Mouse (Mus musculus) limb, embryonic 12.5 days (tissue): ENCODE measurements around the gene Gpm6a. TPM values are rescaled to one million over a fixed set of nuclear protein-coding genes. Genes with fewer than 3 reads are reported as not detected.

Experiments used
- ATAC-seq: fragments of 200-750 bp; cut with Nextera tagmentation; 2 replicates; pipeline ENCODE4 v1.8.0; 2017; ENCODE audit warnings: low read depth, moderate TSS enrichment; ENCODE audit not compliant: insufficient number of reproducible peaks, insufficient read depth, low FRiP score, low TSS enrichment
- H3K27ac ChIP-seq: fragments of 300-500 bp; sonication (generic); 2 replicates; pipeline ENCODE4 v1.5.1; 2016; ENCODE audit warnings: mild to moderate bottlenecking, moderate library complexity
- H3K27me3 ChIP-seq: fragments of 300-500 bp; sonication (generic); 2 replicates; pipeline ENCODE4 v1.6.1; 2016; ENCODE audit warnings: mild to moderate bottlenecking, moderate library complexity
- H3K36me3 ChIP-seq: fragments of 300-500 bp; sonication (generic); 2 replicates; pipeline ENCODE4 v1.6.1; 2016; ENCODE audit warnings: mild to moderate bottlenecking, moderate library complexity
- H3K4me1 ChIP-seq: fragments of 300-500 bp; sonication (generic); replicated peaks from 2 replicates; pipeline ENCODE4 v1.6.1; 2016
- H3K4me2 ChIP-seq: fragments of 300-500 bp; sonication (generic); 2 replicates; pipeline ENCODE4 v1.6.1; 2016; ENCODE audit warnings: mild to moderate bottlenecking, moderate library complexity
- H3K4me3 ChIP-seq: fragments of 300-500 bp; sonication (generic); replicated peaks from 2 replicates; pipeline ENCODE4 v1.5.1; 2016; ENCODE audit warnings: mild to moderate bottlenecking
- H3K9ac ChIP-seq: fragments of 300-500 bp; sonication (generic); replicated peaks from 2 replicates; pipeline ENCODE4 v1.6.1; 2016; ENCODE audit warnings: mild to moderate bottlenecking, moderate library complexity
- H3K9me3 ChIP-seq: fragments of 300-500 bp; sonication (generic); 2 replicates; pipeline ENCODE4 v1.6.1; 2016; ENCODE audit warnings: mild to moderate bottlenecking, moderate library complexity
- WGBS: fragments of 180-500 bp; shearing (Covaris S2); methylation state at CpG from one replicate; pipeline ENCODE4 v1.1.7; 2016; 5-methylcytosine and 5-hydroxymethylcytosine counted together
- polyA plus RNA-seq: library from polyadenylated mRNA; unstranded; fragments of >200 nt; fragmentation: Nextera tagmentation; extraction: Ambion mirVana; gene quantifications from 2 replicates; pipeline ENCODE4 v1.2.1, GENCODE M21; 2016

Gene Gpm6a
- polyA plus RNA-seq, result 5.4 and 5.8 TPM in 2 replicates

DNA sequence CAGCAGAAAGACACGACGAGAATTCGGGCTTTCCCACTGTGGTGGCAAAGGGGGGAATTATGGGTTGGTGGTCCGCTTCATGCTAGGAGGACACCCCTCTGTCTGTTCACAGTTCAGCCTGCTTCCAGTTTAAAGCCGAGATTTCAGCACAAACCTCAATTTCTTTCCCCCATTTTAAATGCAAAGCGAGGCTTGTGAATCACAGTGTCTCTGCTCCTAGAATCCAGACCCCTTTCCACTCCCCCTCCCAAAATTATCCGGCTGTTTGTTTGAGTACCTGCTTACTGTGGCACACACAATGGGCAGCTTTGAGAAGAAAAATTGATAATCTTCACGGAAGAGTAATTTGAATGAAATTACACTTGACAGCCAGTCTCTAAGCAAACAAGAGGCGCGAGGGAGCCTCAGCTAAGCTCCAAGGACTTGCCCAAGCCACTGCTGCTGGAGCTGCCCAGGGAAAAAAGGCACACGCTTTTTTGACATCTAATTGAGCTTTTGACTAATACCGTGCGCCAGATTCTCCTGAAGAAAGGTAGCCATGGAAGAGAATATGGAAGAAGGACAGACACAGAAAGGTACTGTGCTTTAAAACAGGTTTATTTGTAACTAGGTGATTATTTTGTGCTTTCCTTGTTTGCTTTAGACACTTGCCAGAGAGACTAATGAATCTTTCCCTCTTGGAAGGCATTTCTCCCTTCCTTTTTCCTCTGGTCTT lies at the start of gene Gpm6a:
TSS of gene Gpm6a (plus strand) at position 103 of the 715 bp plus-strand sequence.
- Histone ChIP-seq H3K27ac (no peak within 1 kb of the TSS), H3K4me2 (peak within 1 kb of the TSS; percentile 17), H3K4me1 (no peaks in the 10 kb centered on the region), H3K27me3 (no peaks in the 10 kb centered on the region), H3K9ac (no peak within 1 kb of the TSS), H3K36me3 (no peaks in the 10 kb centered on the region), H3K9me3 (no peaks in the 10 kb centered on the region), H3K4me3 (no peak within 1 kb of the TSS)
- WGBS, result 43% methylated on average over 13 of the region's 13 CpGs
- ATAC-seq, result no peak

DNA sequence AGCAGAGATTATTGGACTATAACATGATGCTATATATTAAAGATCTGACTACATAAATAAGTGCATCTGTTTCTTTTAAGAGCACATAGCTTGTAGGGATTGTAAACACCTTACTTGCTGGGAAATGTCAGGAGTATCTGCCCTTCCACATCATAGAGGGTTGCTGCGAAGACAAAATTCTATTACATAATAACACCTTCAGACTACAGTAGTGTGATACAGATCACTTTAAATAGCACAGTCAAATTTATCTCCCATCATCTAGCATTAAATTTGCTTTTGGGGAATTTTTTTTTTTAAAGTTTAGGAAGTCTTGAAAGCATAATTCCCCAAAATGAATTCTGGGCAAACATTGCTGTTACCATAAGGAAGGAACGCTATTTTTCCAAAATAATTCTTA lies 41.8 kb upstream of the Gpm6a start:
- no peaks in the 10 kb centered on the region for H3K9me3 ChIP-seq
- no peaks in the 10 kb centered on the region for H3K36me3 ChIP-seq
- H3K4me2 ChIP-seq, result no peak overlapping the region
- no peak for ATAC-seq
- no peaks in the 10 kb centered on the region for H3K4me1 ChIP-seq
- no peak overlapping the region for H3K9ac ChIP-seq
- WGBS, result 92% methylated on average over 2 of the region's 2 CpGs
- H3K27me3 ChIP-seq, result no peaks in the 10 kb centered on the region
- no peak overlapping the region for H3K27ac ChIP-seq
- H3K4me3 ChIP-seq, result no peak overlapping the region

DNA sequence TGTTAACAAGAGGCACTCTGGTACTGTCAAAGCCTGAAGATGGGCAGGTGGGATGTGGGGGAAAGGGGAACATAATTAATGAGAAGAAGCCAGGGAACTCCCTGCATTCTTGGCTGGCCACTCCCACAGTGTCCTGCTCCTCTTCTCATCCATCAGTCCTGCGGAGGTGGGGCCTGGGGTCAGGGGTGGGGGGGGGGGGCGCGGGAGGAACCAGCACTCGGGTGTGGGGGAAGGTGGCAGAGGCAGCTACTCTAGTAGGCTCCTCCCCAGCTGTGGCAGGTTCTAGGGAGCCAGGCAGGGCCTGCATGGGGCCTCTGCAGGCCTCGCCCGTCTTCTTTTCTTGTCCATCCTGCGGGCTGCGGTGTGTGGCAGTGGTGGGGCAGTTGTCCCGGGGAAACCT lies 36.9 kb upstream of the Gpm6a start:
- ATAC-seq, result no peak
- 64% methylated on average over 6 of the region's 9 CpGs for WGBS
- no peaks in the 10 kb centered on the region for H3K9me3 ChIP-seq
- no peaks in the 10 kb centered on the region for H3K36me3 ChIP-seq
- no peaks in the 10 kb centered on the region for H3K4me1 ChIP-seq
- no peaks in the 10 kb centered on the region for H3K27me3 ChIP-seq
- no peak overlapping the region for H3K9ac ChIP-seq
- no peak overlapping the region for H3K4me3 ChIP-seq
- H3K4me2 ChIP-seq, result no peak overlapping the region
- no peak overlapping the region for H3K27ac ChIP-seq

DNA sequence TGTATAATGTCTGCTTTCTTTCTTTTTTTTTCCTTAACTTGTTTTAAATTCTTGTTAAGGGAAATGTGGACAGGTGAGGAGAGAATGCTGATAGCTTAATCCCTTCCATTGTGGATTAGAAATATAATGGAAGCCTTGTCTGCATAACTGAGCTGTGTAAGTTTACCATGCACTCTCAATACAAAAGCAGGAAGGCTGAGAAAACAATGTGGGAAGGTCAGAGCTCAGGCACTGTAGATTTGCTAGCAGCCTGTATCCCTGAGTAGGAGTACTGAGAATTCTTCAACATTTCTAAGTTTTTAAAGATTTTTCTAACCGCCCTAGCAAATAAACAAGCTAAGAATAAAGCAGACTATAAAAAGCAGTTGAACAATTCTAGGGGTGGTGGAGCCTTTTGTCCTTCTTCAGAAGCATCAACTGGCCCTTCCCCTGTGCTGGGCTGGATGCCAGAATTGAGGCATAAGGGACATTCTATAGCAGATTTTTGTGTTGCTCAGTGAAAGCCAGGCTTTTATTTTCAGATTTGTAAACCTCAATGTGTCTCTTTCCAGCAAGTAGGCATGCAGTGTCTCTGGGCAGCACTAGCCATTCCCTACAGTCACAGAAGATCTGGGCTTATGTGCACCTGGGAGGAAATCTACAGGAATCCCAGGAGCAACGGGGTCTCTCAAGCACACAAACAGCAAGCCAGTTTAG lies 32.3 kb upstream of the Gpm6a start:
- WGBS, result 58% methylated on average over 2 of the region's 2 CpGs
- no peaks in the 10 kb centered on the region for H3K4me1 ChIP-seq
- no peaks in the 10 kb centered on the region for H3K27me3 ChIP-seq
- no peak overlapping the region for H3K9ac ChIP-seq
- no peak overlapping the region for H3K27ac ChIP-seq
- H3K9me3 ChIP-seq, result no peaks in the 10 kb centered on the region
- H3K4me3 ChIP-seq, result no peak overlapping the region
- no peak overlapping the region for H3K4me2 ChIP-seq
- ATAC-seq, result no peak
- H3K36me3 ChIP-seq, result no peaks in the 10 kb centered on the region

DNA sequence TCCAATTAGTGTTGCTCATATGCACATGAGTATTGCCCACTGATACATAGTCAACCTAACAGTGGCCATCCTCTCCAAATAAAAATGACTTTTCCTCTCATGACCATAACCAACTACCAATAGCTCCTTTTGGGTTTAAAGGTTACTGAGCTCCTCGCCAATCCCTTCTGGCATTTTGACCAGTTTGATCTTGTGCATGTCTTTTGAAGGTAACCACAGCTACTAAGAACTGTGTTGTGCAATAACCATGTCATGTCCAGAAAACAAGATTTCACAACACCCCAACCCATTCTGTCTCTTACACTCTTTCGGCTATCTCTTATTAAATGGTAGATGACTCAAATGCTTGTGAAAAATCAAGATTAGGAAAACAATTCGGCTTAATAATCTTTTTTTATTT lies 29.7 kb upstream of the Gpm6a start:
- no peak overlapping the region for H3K9ac ChIP-seq
- no peak overlapping the region for H3K27ac ChIP-seq
- no peak overlapping the region for H3K4me2 ChIP-seq
- H3K4me1 ChIP-seq, result no peaks in the 10 kb centered on the region
- WGBS, result 85% methylated on average over 3 of the region's 3 CpGs
- no peak overlapping the region for H3K4me3 ChIP-seq
- no peak for ATAC-seq
- H3K27me3 ChIP-seq, result no peaks in the 10 kb centered on the region
- H3K36me3 ChIP-seq, result no peaks in the 10 kb centered on the region
- H3K9me3 ChIP-seq, result no peaks in the 10 kb centered on the region

DNA sequence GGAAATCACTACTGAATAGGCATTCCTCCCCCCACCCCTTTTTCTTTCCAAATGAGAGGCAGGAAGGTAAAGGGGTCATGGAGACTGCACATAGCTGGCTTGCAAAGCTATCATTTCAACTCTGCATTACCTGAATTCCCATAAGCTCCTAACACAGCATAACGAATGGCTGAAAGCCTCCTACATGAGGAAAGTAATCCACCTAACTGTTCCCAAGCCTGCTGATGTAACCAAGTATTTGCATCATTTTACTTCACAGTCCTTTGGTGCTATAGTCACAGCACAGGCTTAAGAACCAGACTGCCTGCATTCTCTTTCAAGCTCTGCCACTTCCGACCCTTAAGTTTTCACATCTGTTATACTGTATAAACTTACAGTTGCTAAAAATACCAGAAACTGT lies 22.3 kb upstream of the Gpm6a start:
- peak; percentile 15; the same call in 1 of the 2 replicates for ATAC-seq

DNA sequence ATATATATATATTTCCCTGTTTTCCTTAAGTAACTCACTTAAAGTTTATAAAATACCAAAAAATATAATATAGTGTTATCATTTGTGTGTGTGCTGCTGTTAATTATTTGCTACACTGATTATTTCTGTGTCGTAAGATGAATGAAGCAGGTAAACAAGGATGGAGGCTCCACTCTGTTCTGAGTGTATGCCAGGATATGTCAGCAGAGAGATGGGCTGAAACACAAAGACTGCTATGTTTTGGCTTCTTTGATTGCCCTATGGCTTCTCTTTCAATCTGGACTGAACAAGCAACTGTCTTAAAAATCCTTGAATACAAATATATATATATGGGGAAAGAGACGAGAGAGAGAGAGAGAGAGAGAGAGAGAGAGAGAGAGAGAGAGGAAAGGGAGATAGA lies 1.3 kb upstream of the Gpm6a start:
- H3K36me3 ChIP-seq, result no peaks in the 10 kb centered on the region
- ATAC-seq, result no peak
- whole genome bisulfite sequencing, result 89% methylated on average over 2 of the region's 2 CpGs
- no peak overlapping the region for H3K27ac ChIP-seq
- no peak overlapping the region for H3K9ac ChIP-seq
- no peaks in the 10 kb centered on the region for H3K9me3 ChIP-seq
- no peaks in the 10 kb centered on the region for H3K4me1 ChIP-seq
- H3K4me2 ChIP-seq, result no peak overlapping the region
- H3K27me3 ChIP-seq, result no peaks in the 10 kb centered on the region
- H3K4me3 ChIP-seq, result no peak overlapping the region

More for the DNA sequence above, 22.3 kb upstream of the Gpm6a start:
- 58% methylated on average over 2 of the region's 2 CpGs for WGBS
- Histone ChIP-seq H3K9me3 (no peaks in the 10 kb centered on the region), H3K4me1 (no peaks in the 10 kb centered on the region), H3K27ac (no peak overlapping the region), H3K4me3 (no peak overlapping the region), H3K4me2 (no peak overlapping the region), H3K36me3 (no peaks in the 10 kb centered on the region), H3K27me3 (no peaks in the 10 kb centered on the region), H3K9ac (no peak overlapping the region)

DNA sequence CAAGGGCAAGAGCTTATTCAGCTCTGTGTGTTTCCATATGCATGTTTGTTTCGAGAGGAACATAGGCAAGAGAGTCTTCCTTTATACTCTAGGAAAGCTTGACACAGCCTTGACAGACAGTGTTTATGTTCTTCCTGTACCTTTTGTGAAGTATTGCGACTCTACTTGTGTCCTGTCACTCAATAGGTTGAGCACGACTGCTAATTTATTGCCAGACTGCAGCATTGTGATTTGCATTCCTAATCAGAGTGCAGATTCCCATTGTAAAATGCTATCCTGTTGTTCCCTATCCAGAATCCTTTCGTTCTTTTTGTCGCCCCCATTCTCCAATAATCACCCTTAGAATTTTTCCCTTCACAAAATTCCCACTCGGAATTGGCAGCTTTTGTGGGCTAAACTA lies 613 bp upstream of the Gpm6a start:
- Histone ChIP-seq H3K4me2 (no peak overlapping the region), H3K4me1 (no peaks in the 10 kb centered on the region), H3K9me3 (no peaks in the 10 kb centered on the region), H3K9ac (no peak overlapping the region), H3K27me3 (no peaks in the 10 kb centered on the region), H3K36me3 (no peaks in the 10 kb centered on the region), H3K27ac (no peak overlapping the region), H3K4me3 (no peak overlapping the region)
- WGBS, result 63% methylated on average over 6 of the region's 6 CpGs
- no peak for ATAC-seq

DNA sequence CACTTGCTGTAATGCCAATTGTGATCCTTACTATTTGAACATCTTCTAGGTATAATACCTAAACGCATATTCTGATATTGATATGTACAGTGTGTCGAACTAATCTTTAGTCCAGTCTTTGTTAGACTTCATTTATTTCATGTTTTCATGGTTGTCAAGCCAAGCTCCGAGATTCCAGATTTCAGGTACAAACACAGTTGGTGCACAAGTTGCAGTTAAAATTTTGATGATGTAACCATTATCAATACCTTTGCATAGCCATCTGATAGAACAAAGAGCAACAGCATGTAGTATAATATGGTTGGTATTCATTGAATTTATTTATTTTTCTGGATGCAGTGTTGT lies 785 bp downstream of the Gpm6a start:
- Histone ChIP-seq H3K9me3 (no peaks in the 10 kb centered on the region), H3K36me3 (no peaks in the 10 kb centered on the region), H3K4me2 (no peak overlapping the region), H3K4me1 (no peaks in the 10 kb centered on the region), H3K27me3 (no peaks in the 10 kb centered on the region), H3K9ac (no peak overlapping the region), H3K4me3 (no peak overlapping the region), H3K27ac (no peak overlapping the region)
- ATAC-seq, result no peak
- WGBS, result 83% methylated on average over 3 of the region's 3 CpGs

DNA sequence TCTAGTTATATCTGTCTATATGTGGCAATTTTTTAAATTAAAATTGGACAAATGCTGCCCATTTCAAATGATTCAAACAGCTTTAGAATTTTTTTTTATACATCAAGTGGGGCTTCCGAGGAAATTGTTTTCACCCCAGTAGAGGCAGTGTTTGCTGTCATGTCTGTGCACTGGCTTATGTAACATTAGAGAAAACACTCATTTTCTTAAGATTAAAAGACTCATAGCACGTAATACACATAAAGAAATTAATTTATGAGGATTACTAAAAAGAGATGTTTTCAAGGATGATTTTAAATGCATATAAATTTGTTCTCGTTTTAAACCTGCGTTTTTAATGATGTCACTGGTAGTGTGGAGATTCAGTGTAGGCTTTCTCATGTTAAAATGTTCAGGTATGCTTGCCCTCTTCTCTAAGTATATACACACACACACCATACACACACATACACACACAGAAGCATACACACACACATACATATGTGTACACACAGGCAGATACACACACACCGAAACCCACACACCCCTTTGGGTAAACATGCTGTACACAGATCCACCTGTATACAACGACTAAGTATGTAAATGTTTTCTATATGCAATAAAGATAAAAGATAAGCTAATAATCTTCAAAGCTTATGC lies 1.4 kb downstream of the Gpm6a start:
- H3K27ac ChIP-seq, result no peak overlapping the region
- H3K4me2 ChIP-seq, result no peak overlapping the region
- H3K36me3 ChIP-seq, result no peaks in the 10 kb centered on the region
- H3K27me3 ChIP-seq, result no peaks in the 10 kb centered on the region
- no peak; the same call in 1 of the 2 replicates for ATAC-seq
- no peaks in the 10 kb centered on the region for H3K9me3 ChIP-seq
- no peak overlapping the region for H3K9ac ChIP-seq
- WGBS, result 89% methylated on average over 6 of the region's 6 CpGs
- no peak overlapping the region for H3K4me3 ChIP-seq
- no peaks in the 10 kb centered on the region for H3K4me1 ChIP-seq

DNA sequence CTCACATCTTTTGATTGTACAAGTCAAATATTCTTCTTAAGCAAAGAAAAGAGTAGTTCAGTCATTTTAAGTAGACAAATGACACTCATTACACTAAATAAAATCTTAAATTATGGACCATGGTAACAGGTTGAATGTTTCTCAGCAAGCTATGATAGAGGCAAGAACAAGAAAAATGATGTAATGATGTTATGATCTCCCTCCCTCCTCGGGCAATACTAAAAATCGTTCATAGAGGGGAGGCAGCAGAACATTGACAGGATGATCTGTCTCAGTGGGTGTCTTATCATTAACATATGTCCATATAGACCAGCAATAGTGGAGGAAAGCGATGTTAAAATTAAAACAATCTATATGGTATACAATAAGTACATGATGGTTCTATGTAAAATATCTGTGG lies 2.1 kb downstream of the Gpm6a start:
- Histone ChIP-seq H3K9me3 (no peaks in the 10 kb centered on the region), H3K27me3 (no peaks in the 10 kb centered on the region), H3K4me1 (no peaks in the 10 kb centered on the region), H3K27ac (no peak overlapping the region), H3K4me3 (no peak overlapping the region), H3K4me2 (no peak overlapping the region), H3K9ac (no peak overlapping the region), H3K36me3 (no peaks in the 10 kb centered on the region)
- WGBS, result 78% methylated on average over 3 of the region's 3 CpGs
- no peak for ATAC-seq
